Mouse (Mus musculus) CD4-positive, CD25-positive, alpha-beta regulatory T cell, adult 9 weeks (primary cell): Measurements from ENCODE around the gene Vmn2r27. TPM values are rescaled to one million over a fixed set of nuclear protein-coding genes. Genes with fewer than 3 reads are reported as not detected.

Source experiments
- polyA plus RNA-seq: library from polyadenylated mRNA; unstranded; fragments of 100-300 nt; shearing (Covaris generic); gene quantifications from one replicate; pipeline ENCODE4 v1.2.1, GENCODE M21; 2017

Gene Vmn2r27
- not detected for polyA plus RNA-seq

GRCm38 (mm10) chr6:124231756-124232155 lies at the start of gene Vmn2r27:
TSS of gene Vmn2r27 (minus strand) at chr6:124231856.

Other genes with a start within 250 kb of the Vmn2r27 start
- gene Vmn2r26, start 207.3 kb downstream of the Vmn2r27 start, polyA plus RNA-seq: not detected
- gene Cd163, start 72.8 kb upstream of the Vmn2r27 start, polyA plus RNA-seq: 0.48 TPM
- 36.7 TPM for gene Pex5, start 183.2 kb upstream of the Vmn2r27 start, polyA plus RNA-seq
- not detected for gene Clstn3, start 232.9 kb upstream of the Vmn2r27 start, polyA plus RNA-seq